Comparison of ENCODE assay signal across 8 mouse cellular contexts in genomic region chr16:91465505-91466240, GRCm38 (mm10). TPM values are rescaled to one million over a fixed set of nuclear protein-coding genes. Genes with fewer than 3 reads are reported as not detected.
DNase-seq lines count a peak whose midpoint lies in the region; ATAC-seq and TF ChIP-seq lines count a peak whose summit lies in the region.

No protein-coding gene starts in this region.

- intact Hi-C loops in left cerebral cortex, postnatal 10 days (cut with DNase I) = no loop called here

- WGBS in heart, embryonic 11.5 days (ENCODE audit: insufficient replicate concordance) = 55% methylated on average over 13 of the region's 13 CpGs
- WGBS in forebrain, embryonic 15.5 days = 48% methylated on average over 13 of the region's 13 CpGs
- WGBS in liver, postnatal 0 days (ENCODE audit: insufficient replicate concordance) = 48% methylated on average over 13 of the region's 13 CpGs

- TF ChIP-seq EP300 in liver, postnatal 0 days (IDR thresholded peaks at IDR 0.05; ENCODE audit: low read depth) = no peak

- peaks cover 20% of the 10 kb centered on the region for H3K4me1 ChIP-seq in heart, embryonic 11.5 days (ENCODE audit: control insufficient read depth, insufficient read depth, low read length)
- peaks cover 18% of the 10 kb centered on the region for H3K4me1 ChIP-seq in E14TG2a.4 (replicated peaks; ENCODE audit: low read depth, low read length)
- peaks cover 24% of the 10 kb centered on the region for H3K4me1 ChIP-seq in forebrain, embryonic 15.5 days
- peaks cover 36% of the 10 kb centered on the region for H3K4me1 ChIP-seq in liver, postnatal 0 days (ENCODE audit: insufficient read depth)

- H3K27ac ChIP-seq in heart, embryonic 11.5 days (ENCODE audit: low read depth, low read length) = peak overlapping the region; percentile 58; the same call in 1 of the 2 replicates
- no peak overlapping the region for H3K27ac ChIP-seq in forebrain, embryonic 15.5 days (replicated peaks)
- H3K27ac ChIP-seq in liver, postnatal 0 days (ENCODE audit: low read depth) = peak overlapping the region; percentile 96

- peak overlapping the region; percentile 74; the same call in 1 of the 2 replicates for H3K9ac ChIP-seq in heart, embryonic 11.5 days (ENCODE audit: low read depth, low read length)
- H3K9ac ChIP-seq in forebrain, embryonic 15.5 days (replicated peaks) = peak overlapping the region; percentile 70
- peak overlapping the region; percentile 81 for H3K9ac ChIP-seq in liver, postnatal 0 days (replicated peaks)

- peaks cover 3% of the 10 kb centered on the region; the same call in 1 of the 2 replicates for H3K9me3 ChIP-seq in heart, embryonic 11.5 days (replicated peaks; ENCODE audit: control insufficient read depth, low read length)
- peaks cover 16% of the 10 kb centered on the region for H3K9me3 ChIP-seq in E14TG2a.4 (ENCODE audit: low read length)
- no peaks in the 10 kb centered on the region for H3K9me3 ChIP-seq in forebrain, embryonic 15.5 days
- no peaks in the 10 kb centered on the region for H3K9me3 ChIP-seq in liver, postnatal 0 days (ENCODE audit: low read length)

- H3K36me3 ChIP-seq in heart, embryonic 11.5 days (ENCODE audit: control insufficient read depth, insufficient read depth, low read length) = no peaks in the 10 kb centered on the region
- no peaks in the 10 kb centered on the region for H3K36me3 ChIP-seq in E14TG2a.4 (ENCODE audit: insufficient read depth, low read length)
- H3K36me3 ChIP-seq in forebrain, embryonic 15.5 days = no peaks in the 10 kb centered on the region
- H3K36me3 ChIP-seq in liver, postnatal 0 days (replicated peaks; ENCODE audit: insufficient read depth, low read length) = peaks cover 15% of the 10 kb centered on the region; the same call in 1 of the 2 replicates

- TF ChIP-seq CTCF in E14TG2a.4 (conservative IDR thresholded peaks at IDR 0.05; ENCODE audit: low read length) = no peak
- TF ChIP-seq CTCF in liver, postnatal 0 days (IDR thresholded peaks at IDR 0.05; ENCODE audit: low read depth) = no peak

- H3K4me2 ChIP-seq in heart, embryonic 11.5 days = peak overlapping the region; percentile 88
- H3K4me2 ChIP-seq in forebrain, embryonic 15.5 days (replicated peaks) = peak overlapping the region; percentile 95
- peak overlapping the region; percentile 81 for H3K4me2 ChIP-seq in liver, postnatal 0 days (ENCODE audit: low read depth, low read length)

- DNase-seq in heart, adult 11 months = no peak
- DNase-seq in liver, postnatal 0 days = no peak
- DNase-seq in left cerebral cortex, postnatal 10 days (ENCODE audit: extremely low spot score in 1 of 2, low spot score in 2 of 2) = no peak
- no peak for DNase-seq in c-Kit-positive CD71-positive TER-119-positive erythroid progenitor cells, embryonic 14.5 days (ENCODE audit: low spot score)
- no peak for DNase-seq in layer of hippocampus, postnatal 25 days (ENCODE audit: extremely low spot score in 1 of 2, low spot score in 1 of 2)

- no peak for ATAC-seq in heart, embryonic 11.5 days (replicated peaks; ENCODE audit: insufficient number of reproducible peaks, low FRiP score, low TSS enrichment)
- ATAC-seq in forebrain, embryonic 15.5 days (replicated peaks) = no peak
- no peak for ATAC-seq in liver, postnatal 0 days

- peak overlapping the region; percentile 58 for H3K4me3 ChIP-seq in heart, embryonic 11.5 days (ENCODE audit: low read depth, low read length)
- H3K4me3 ChIP-seq in E14TG2a.4 (replicated peaks; ENCODE audit: low read length) = peak overlapping the region; percentile 88
- peak overlapping the region; percentile 72 for H3K4me3 ChIP-seq in forebrain, embryonic 15.5 days
- peak overlapping the region; percentile 67 for H3K4me3 ChIP-seq in liver, postnatal 0 days (ENCODE audit: low read depth, low read length)

- H3K27me3 ChIP-seq in heart, embryonic 11.5 days (ENCODE audit: control insufficient read depth, insufficient read depth, low read length) = no peaks in the 10 kb centered on the region
- H3K27me3 ChIP-seq in E14TG2a.4 (ENCODE audit: insufficient read depth, low read length) = no peaks in the 10 kb centered on the region
- H3K27me3 ChIP-seq in forebrain, embryonic 15.5 days = no peaks in the 10 kb centered on the region
- no peaks in the 10 kb centered on the region for H3K27me3 ChIP-seq in liver, postnatal 0 days (ENCODE audit: insufficient read depth, low read length)

RNA-seq across cellular contexts. Expression of gene Ifnar1, which starts 19.4 kb away (rescaled TPM):
- polyA plus RNA-seq in heart, embryonic 11.5 days (2014; fragmentation: Nextera tagmentation; extraction: Ambion mirVana) = 37.1 and 38.6 TPM in 2 replicates
- 52.6 and 54.8 TPM in 2 replicates for polyA plus RNA-seq in forebrain, embryonic 15.5 days (2015; fragmentation: Nextera tagmentation; extraction: Ambion mirVana)
- polyA plus RNA-seq in liver, postnatal 0 days (2015; fragmentation: Nextera tagmentation; extraction: Ambion mirVana) = 16.3 and 16.6 TPM in 2 replicates
- 10 to 100 TPM; 68.8 to 75.0 TPM for total RNA-seq in left cerebral cortex, postnatal 10 days (2021)
- total RNA-seq in layer of hippocampus, postnatal 25 days (2021) = 10 to 100 TPM; 48.8 to 55.6 TPM

RNA-seq across cellular contexts. Expression of gene Il10rb, which starts 59.7 kb away (rescaled TPM):
- polyA plus RNA-seq in heart, embryonic 11.5 days (2014; fragmentation: Nextera tagmentation; extraction: Ambion mirVana) = 38.6 and 46.9 TPM in 2 replicates
- 7.7 and 9.6 TPM in 2 replicates for polyA plus RNA-seq in forebrain, embryonic 15.5 days (2015; fragmentation: Nextera tagmentation; extraction: Ambion mirVana)
- polyA plus RNA-seq in liver, postnatal 0 days (2015; fragmentation: Nextera tagmentation; extraction: Ambion mirVana) = 25.5 and 26.4 TPM in 2 replicates
- total RNA-seq in left cerebral cortex, postnatal 10 days (2021) = 1 to 10 TPM; 7.9 to 8.9 TPM
- 10 to 100 TPM in 1 of 2 experiments, 1 to 10 TPM in 1; 9.7 to 11.2 TPM for total RNA-seq in layer of hippocampus, postnatal 25 days (2021)
